Mouse (Mus musculus) kidney, adult 18-20 months (tissue): Measurements from ENCODE around the gene Bmp6.

Source experiments
- DNase-seq: peaks from one replicate; pipeline ENCODE4 v3.0.0; 2021

The Bmp6 gene

DNA sequence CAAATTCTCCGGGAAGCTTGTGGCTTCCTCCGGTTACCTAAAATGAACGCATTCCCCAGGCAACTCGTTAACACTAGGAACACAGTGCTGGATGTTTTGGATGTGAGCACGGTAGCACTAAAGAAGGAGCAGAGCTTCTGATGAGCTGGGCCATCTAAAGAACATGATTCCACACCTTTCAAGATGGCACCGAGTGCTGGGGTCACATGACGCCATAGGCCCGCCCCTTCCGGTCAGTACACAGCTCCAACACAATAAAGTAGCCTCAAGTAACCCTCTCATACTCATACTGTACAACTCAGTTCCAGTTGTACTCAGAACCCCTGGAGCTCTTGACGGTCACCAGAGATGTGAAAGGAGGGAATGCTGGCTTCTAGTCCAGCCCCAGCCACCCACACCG is 171.7 kb downstream of the Bmp6 start:
- DNase-seq = no peak

GRCm38 (mm10) chr13:38520299-38520698 is 175.4 kb downstream of the Bmp6 start:
- no peak for DNase-seq

GRCm38 (mm10) chr13:38522056-38522654 is 177.2 kb downstream of the Bmp6 start:
- no peak for DNase-seq

- DNase-seq = no peak
These were observed 178.3 kb downstream of the Bmp6 start for GRCm38 (mm10) chr13:38523231-38523630.

- no peak for DNase-seq
These were observed 180.4 kb downstream of the Bmp6 start for GRCm38 (mm10) chr13:38525261-38525660.

DNA sequence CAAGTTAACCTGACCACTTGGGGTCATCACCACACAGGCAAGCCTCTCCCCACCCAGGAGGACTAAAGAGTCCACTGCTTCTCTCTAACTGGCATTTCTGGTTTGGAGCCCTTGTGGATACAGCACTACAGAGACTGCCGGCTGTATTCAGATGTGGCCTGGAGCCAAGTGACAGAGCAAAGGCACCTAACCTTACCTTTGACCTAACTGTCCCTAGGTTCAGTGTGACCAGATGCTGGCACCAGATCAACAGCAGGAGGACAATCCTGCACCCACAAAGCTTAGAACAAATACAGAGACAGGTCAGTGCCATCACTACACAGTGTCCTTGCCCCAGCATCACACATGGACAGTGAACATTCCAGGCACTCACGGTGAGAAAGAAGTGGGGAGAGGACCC is 181.2 kb downstream of the Bmp6 start:
- DNase-seq = peak; percentile 43

DNA sequence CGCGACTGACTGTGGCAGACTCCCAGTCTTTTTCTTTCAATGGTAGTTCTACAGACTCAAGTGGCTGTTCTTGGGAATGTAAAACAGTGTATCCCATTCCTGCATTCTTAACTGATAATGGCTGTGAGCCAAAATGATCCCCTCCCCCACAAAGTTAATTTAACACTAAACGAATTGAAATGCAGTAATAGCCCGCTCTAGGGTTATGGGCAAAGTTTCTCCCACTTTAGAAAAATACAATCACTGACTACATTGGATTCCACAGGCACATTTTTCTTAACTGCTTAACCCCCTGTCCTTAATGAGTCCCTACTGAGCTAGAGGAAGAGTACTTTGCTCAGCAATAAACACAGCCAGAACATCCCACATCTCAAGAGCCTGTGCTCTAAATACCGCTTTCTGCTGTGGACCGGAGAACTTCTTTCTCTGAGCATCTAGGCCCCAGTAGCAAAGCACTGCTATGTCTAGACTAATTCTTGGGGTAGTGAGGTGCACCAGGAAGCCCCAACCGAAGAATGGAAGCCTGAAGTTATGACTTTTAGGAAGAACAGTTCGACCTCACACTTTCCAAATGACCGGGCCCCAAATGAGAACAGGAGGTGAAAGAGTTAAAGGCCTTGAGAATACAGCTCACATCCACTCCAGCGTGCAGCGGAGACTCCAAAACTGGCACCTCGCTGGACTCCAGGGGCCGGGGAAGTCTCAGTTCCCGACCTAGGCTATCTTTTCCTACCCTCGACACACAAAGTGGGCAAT is 182.3 kb downstream of the Bmp6 start:
- no peak for DNase-seq

- DNase-seq = peak; percentile 93
These were observed 183.1 kb downstream of the Bmp6 start for GRCm38 (mm10) chr13:38527797-38528650.

DNA sequence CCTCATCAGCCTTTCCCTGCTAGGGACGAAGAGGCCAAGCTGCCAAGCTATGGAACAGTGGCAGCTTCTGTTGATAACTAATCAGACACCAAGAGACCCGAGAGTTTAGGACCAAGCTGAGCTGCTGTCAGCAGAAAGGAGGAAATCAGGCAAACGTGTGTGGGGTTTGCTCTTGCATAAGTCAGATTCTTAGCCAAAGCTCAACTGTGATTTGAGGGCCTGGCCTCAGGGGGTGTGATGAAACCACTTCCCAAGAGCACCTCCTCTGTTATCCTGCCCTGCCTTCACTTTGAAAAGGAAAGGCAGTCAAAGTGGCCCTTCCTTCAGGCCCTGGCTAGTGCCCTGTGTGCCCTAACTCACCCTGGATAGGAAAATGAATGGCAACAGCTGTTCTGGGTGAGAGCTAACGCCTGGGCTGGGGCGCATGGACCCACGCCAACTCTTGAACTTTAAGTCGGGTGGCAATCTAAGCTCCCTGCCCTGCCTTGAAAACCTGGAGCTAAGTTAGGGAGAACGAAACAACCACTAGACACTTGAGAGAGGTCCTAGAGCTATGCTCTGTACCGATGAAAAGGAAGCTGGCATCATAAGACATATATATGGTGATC is 183.9 kb downstream of the Bmp6 start, which contains the start of gene Txndc5:
Gene Txndc5, minus strand, starts transcription at position 138 of the 608 bp plus-strand sequence.
- no peak for DNase-seq

DNA sequence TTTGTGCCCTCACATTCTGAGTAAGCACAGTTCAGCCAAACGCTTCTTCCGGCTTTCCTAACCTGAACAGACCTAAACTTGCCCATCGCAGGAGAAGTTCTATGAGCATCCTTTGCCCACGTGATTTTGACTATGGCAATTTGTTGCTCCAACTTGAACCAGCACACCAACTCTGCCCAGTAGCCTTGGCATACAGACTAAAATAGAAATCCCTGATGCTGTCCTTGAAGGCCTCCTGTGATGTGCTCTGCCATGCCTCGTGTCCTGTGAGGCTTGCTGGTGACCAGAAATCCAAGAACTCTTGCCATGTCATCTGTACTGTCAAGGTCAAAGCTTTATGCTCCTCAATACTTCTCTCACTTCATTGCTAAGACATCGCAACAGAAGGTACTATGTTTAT is 184.7 kb downstream of the Bmp6 start:
- no peak for DNase-seq

GRCm38 (mm10) chr13:38531498-38531897 is 186.6 kb downstream of the Bmp6 start:
- no peak for DNase-seq

DNA sequence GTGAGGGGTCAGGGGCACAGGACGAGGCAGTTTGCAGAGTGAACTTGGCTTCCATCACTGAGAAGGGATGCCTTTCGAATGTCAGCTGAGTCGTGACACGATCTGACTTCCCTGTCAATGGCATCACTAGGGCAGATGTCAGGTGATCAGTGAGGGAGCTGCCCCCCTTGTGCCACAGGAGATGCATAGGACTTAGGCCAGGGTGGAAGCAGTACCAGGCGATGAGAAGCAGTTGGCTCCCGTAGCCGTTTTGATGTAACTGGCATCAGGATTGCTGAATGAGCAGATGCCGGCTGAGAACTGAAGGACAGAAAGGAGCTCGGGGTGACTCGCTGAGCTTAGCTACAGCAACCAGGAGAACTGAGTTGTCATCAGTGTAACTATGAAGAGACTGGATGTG is 188.6 kb downstream of the Bmp6 start:
- DNase-seq = no peak

GRCm38 (mm10) chr13:38534016-38534415 is 189.1 kb downstream of the Bmp6 start:
- no peak for DNase-seq

DNA sequence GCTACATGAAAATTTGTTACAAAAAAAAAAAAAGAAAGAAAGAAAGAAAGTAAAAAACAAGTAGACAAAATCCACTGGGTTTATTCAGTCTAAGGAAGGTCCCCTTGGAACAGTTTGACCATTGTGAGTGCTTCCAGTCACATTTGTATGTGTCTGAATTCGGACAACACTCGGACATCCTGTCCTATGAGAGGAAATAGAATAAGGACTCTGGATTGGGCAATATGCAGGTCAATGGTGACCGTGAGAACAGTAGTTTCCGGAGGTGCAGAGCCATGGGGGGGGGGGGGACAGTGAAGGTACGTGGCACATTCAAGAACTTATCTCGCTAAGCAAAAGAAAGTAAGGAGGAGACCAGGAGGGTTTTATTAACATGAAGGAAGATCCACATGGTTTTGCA is 189.8 kb downstream of the Bmp6 start:
- no peak for DNase-seq

DNA sequence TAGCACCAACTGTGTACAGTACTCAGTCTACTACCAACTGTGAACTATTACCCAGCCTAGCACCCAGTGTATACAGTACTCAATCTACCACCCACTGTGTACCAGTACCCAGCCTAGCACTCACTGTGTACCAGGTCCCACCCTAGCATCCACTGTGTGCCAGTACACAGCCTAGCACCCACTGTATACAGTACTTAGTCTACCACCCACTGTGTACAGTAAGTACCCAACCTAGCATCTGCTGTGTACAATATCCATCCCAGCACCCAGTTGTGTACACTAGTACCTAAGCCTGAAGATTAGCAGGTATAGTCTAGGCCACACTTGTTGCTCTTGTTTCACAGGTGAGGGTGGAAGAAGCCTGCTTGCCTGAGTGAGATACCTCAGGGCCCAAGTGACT is 192.6 kb downstream of the Bmp6 start:
- no peak for DNase-seq

DNA sequence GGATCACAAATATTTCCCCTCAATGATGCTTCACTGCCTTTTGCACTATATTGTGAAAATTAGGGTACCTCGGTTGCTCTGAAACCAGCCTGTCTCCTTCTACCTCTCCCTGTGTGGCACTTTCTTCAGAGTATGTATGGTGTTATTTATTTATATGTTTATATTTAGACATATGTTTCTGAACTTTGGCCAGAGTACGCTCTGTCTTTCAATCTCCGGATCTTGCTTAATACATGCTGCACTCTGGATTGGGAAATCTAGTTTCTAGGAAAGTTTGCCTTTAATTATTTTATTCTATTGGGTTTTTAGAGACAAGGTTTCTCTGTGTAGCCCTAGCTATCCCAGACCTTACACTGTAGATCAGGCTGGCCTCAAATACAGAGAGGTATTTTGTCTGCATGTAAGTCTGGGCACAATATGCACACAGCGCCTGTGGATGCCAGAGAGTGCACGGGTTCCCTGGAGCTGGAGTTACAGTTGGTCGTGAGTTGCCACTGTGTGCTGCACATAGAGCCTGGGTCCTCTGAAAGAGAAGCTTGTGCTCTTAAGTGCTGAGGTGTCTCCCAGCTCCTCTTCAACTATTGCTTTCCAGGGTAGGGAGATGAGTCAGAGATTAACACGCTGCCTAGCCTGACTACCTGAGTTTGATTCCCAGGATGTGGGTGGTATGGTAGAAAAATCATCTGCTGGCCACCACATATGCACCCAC is 194.4 kb downstream of the Bmp6 start:
- no peak for DNase-seq

- DNase-seq = no peak
These were observed 198.7 kb downstream of the Bmp6 start for GRCm38 (mm10) chr13:38543455-38544125.

DNA sequence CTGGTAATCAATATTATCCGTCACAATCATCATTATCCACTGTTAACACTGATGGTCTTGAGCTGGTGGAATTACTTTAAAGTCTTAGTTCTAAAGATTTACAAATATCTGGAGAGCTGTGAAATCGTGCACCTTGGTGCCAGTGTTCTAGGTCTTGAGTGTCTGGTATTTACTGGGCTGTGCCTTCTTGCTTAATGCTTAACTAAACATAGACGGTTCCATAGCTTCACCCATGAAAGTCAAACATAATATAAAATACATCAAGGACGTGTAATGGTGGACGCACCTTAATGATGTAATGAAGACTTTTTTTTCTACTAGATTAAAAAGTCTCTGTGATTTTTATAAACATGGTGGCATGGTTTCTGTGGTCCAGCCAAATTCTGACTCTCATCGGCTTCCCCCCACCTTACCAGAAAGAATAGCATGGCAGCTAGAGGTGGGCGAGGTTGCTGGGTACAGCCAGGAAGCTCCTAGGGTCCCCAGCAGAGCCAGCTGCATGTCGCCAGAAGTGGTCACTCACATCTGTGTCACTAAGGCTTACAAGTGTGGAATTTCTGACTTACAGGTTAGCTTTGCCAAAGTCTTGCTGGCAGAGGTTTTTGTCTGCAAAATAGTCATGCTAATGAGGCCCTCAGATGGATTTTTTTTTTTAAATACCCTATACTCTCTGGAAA is 200.0 kb downstream of the Bmp6 start:
- no peak for DNase-seq

DNA sequence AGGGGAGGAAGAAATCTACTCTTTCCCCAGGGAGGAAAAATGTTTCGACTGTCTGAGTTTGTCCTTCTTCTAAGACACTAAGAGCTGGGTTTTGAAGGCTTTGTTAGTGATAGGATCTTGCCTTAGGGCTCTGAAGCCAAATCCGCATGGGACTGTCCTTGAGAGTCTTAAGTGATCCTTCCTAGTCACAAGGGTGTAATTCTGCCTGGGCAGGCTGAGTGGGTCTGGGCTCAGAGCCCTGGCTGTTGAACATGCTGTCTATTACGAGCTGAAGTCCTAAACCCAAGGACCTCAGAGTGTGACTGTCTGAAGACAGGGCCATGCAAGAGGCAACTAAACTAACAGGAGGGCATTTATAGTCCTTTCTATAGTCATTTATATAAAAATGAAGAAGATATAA is 200.6 kb downstream of the Bmp6 start:
- no peak for DNase-seq

GRCm38 (mm10) chr13:38546754-38547153 is 201.8 kb downstream of the Bmp6 start:
- no peak for DNase-seq

DNA sequence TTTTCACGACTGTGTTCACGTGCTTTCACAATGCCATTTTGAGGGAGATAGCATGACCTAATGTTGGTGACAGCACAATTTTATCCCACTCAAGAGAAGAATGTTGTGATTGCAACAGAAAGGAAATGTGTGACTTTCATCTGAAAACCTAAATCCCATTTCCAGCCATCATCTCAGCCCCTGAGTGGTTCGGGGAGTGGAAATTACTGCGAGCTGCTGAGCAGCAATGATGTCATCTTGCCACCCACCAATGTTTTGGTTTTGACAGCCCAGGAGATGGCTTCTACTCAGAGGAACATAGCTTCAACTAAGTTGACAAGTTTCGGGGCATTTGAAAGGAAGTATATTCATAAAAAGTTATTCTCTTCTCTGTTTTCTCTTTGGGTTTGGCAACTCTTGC is 202.8 kb downstream of the Bmp6 start:
- no peak for DNase-seq
